Mouse (Mus musculus): Measurements from ENCODE around the gene Arhgdib. TPM values are rescaled to one million over a fixed set of nuclear protein-coding genes. Genes with fewer than 3 reads are reported as not detected.

The Arhgdib gene
- polyA plus RNA-seq, 1 experiment: 22.6 TPM

- Histone ChIP-seq H3K36me3 (ENCODE audit: control insufficient read depth, insufficient read depth, low read length) (no peaks in the 10 kb centered on the region), H3K27ac (ENCODE audit: insufficient read depth, low read depth, low read length) (peak overlapping the region; percentile 26; the same call in 1 of the 2 replicates), H3K4me3 (ENCODE audit: low read depth, low read length) (no peak overlapping the region), H3K4me1 (ENCODE audit: control insufficient read depth, insufficient read depth, insufficient read length, low read length) (no peaks in the 10 kb centered on the region), H3K27me3 (ENCODE audit: control insufficient read depth, insufficient read depth, low read length) (no peaks in the 10 kb centered on the region)
- 54% methylated on average over 13 of the region's 13 CpGs for WGBS
- TF ChIP-seq CTCF (IDR thresholded peaks at IDR 0.05; ENCODE audit: extremely low read depth, insufficient read length, insufficient replicate concordance, low read depth, low read length) (no peak), POLR2A (IDR thresholded peaks at IDR 0.05; ENCODE audit: low read depth, low read length) (no peak)
Observed at GRCm38 (mm10) chr6:136964609-136965510, 23.2 kb upstream of the Arhgdib start.

DNA sequence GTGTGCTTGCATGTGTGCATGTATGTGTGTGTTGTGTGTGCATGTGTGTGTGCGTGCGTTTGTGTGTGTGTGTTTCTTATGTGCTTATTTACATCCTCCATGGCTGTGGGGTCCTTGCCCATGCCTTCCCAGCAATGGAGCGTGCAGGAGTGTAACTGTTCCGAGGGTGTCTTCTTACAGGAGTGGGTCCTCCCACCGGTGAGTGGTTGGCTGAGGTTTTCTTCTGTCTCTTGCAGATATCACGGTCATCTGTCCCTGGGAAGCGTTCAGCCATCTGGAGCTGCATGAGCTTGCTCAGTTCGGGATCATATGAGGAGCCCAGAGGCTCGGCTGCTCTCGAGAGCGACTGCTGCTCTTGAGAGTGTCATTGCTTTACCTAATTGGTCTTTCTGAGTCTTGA, 21.3 kb upstream of the Arhgdib start:
- Histone ChIP-seq H3K36me3 (ENCODE audit: control insufficient read depth, insufficient read depth, low read length) (no peaks in the 10 kb centered on the region), H3K4me3 (ENCODE audit: low read depth, low read length) (no peak overlapping the region), H3K27me3 (ENCODE audit: control insufficient read depth, insufficient read depth, low read length) (no peaks in the 10 kb centered on the region), H3K4me1 (ENCODE audit: control insufficient read depth, insufficient read depth, insufficient read length, low read length) (no peaks in the 10 kb centered on the region), H3K27ac (ENCODE audit: insufficient read depth, low read depth, low read length) (no peak overlapping the region)
- no peak for TF ChIP-seq CTCF (IDR thresholded peaks at IDR 0.05; ENCODE audit: extremely low read depth, insufficient read length, insufficient replicate concordance, low read depth, low read length)
- no peak for TF ChIP-seq POLR2A (IDR thresholded peaks at IDR 0.05; ENCODE audit: low read depth, low read length)
- WGBS: 82% methylated on average over 11 of the region's 11 CpGs

GRCm38 (mm10) chr6:136959131-136959530, 17.4 kb upstream of the Arhgdib start:
- WGBS: 54% methylated on average over 11 of the region's 11 CpGs
- Histone ChIP-seq H3K36me3 (ENCODE audit: control insufficient read depth, insufficient read depth, low read length) (no peaks in the 10 kb centered on the region), H3K4me3 (ENCODE audit: low read depth, low read length) (no peak overlapping the region), H3K27ac (ENCODE audit: insufficient read depth, low read depth, low read length) (no peak overlapping the region), H3K27me3 (ENCODE audit: control insufficient read depth, insufficient read depth, low read length) (no peaks in the 10 kb centered on the region), H3K4me1 (ENCODE audit: control insufficient read depth, insufficient read depth, insufficient read length, low read length) (no peaks in the 10 kb centered on the region)
- TF ChIP-seq CTCF (IDR thresholded peaks at IDR 0.05; ENCODE audit: extremely low read depth, insufficient read length, insufficient replicate concordance, low read depth, low read length) (no peak), POLR2A (IDR thresholded peaks at IDR 0.05; ENCODE audit: low read depth, low read length) (no peak)

GRCm38 (mm10) chr6:136957062-136957461, 15.4 kb upstream of the Arhgdib start:
- Histone ChIP-seq H3K4me3 (ENCODE audit: low read depth, low read length) (no peak overlapping the region), H3K27ac (ENCODE audit: insufficient read depth, low read depth, low read length) (no peak overlapping the region), H3K4me1 (ENCODE audit: control insufficient read depth, insufficient read depth, insufficient read length, low read length) (no peaks in the 10 kb centered on the region), H3K36me3 (ENCODE audit: control insufficient read depth, insufficient read depth, low read length) (no peaks in the 10 kb centered on the region), H3K27me3 (ENCODE audit: control insufficient read depth, insufficient read depth, low read length) (no peaks in the 10 kb centered on the region)
- TF ChIP-seq POLR2A (IDR thresholded peaks at IDR 0.05; ENCODE audit: low read depth, low read length) (no peak), CTCF (IDR thresholded peaks at IDR 0.05; ENCODE audit: extremely low read depth, insufficient read length, insufficient replicate concordance, low read depth, low read length) (no peak)
- WGBS: 72% methylated on average over 7 of the region's 7 CpGs

GRCm38 (mm10) chr6:136955240-136955639, 13.5 kb upstream of the Arhgdib start:
- Histone ChIP-seq H3K27me3 (ENCODE audit: control insufficient read depth, insufficient read depth, low read length) (no peaks in the 10 kb centered on the region), H3K36me3 (ENCODE audit: control insufficient read depth, insufficient read depth, low read length) (no peaks in the 10 kb centered on the region), H3K27ac (ENCODE audit: insufficient read depth, low read depth, low read length) (no peak overlapping the region), H3K4me3 (ENCODE audit: low read depth, low read length) (no peak overlapping the region), H3K4me1 (ENCODE audit: control insufficient read depth, insufficient read depth, insufficient read length, low read length) (no peaks in the 10 kb centered on the region)
- whole genome bisulfite sequencing: 70% methylated on average over 3 of the region's 3 CpGs
- TF ChIP-seq POLR2A (IDR thresholded peaks at IDR 0.05; ENCODE audit: low read depth, low read length) (no peak), CTCF (IDR thresholded peaks at IDR 0.05; ENCODE audit: extremely low read depth, insufficient read length, insufficient replicate concordance, low read depth, low read length) (no peak)

DNA sequence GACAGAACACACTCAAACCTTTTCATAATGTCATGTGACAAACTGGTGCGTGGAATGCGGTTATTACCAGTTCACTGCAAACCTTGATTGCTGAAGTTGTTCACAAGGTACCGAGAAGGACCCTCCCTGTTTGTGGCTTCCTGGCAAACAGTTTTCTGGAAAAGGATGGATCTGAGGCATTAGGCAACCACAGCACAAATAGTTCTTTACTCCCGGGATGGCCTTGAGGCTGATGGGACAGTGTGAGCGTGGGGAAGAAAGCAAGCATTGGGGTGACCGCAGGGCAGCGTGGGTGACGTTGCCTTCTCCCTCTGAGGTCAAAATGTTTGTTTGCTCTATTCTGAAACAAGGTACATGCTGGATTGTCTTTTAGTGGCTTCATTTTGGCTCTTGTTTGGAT, 13.0 kb upstream of the Arhgdib start:
- whole genome bisulfite sequencing: 78% methylated on average over 8 of the region's 8 CpGs
- H3K27ac ChIP-seq (ENCODE audit: insufficient read depth, low read depth, low read length): no peak overlapping the region
- no peak overlapping the region for H3K4me3 ChIP-seq (ENCODE audit: low read depth, low read length)
- no peaks in the 10 kb centered on the region for H3K4me1 ChIP-seq (ENCODE audit: control insufficient read depth, insufficient read depth, insufficient read length, low read length)
- no peak for TF ChIP-seq POLR2A (IDR thresholded peaks at IDR 0.05; ENCODE audit: low read depth, low read length)
- no peak for TF ChIP-seq CTCF (IDR thresholded peaks at IDR 0.05; ENCODE audit: extremely low read depth, insufficient read length, insufficient replicate concordance, low read depth, low read length)
- no peaks in the 10 kb centered on the region for H3K36me3 ChIP-seq (ENCODE audit: control insufficient read depth, insufficient read depth, low read length)
- no peaks in the 10 kb centered on the region for H3K27me3 ChIP-seq (ENCODE audit: control insufficient read depth, insufficient read depth, low read length)

GRCm38 (mm10) chr6:136954192-136954591, 12.5 kb upstream of the Arhgdib start:
- Histone ChIP-seq H3K4me3 (ENCODE audit: low read depth, low read length) (no peak overlapping the region), H3K27me3 (ENCODE audit: control insufficient read depth, insufficient read depth, low read length) (no peaks in the 10 kb centered on the region), H3K27ac (ENCODE audit: insufficient read depth, low read depth, low read length) (no peak overlapping the region), H3K4me1 (ENCODE audit: control insufficient read depth, insufficient read depth, insufficient read length, low read length) (no peaks in the 10 kb centered on the region), H3K36me3 (ENCODE audit: control insufficient read depth, insufficient read depth, low read length) (no peaks in the 10 kb centered on the region)
- whole genome bisulfite sequencing: 80% methylated on average over 6 of the region's 6 CpGs
- TF ChIP-seq CTCF (IDR thresholded peaks at IDR 0.05; ENCODE audit: extremely low read depth, insufficient read length, insufficient replicate concordance, low read depth, low read length) (no peak), POLR2A (IDR thresholded peaks at IDR 0.05; ENCODE audit: low read depth, low read length) (no peak)
